Mouse (Mus musculus): Measurements from ENCODE around the gene Pnpla7. TPM values are rescaled to one million over a fixed set of nuclear protein-coding genes. Genes with fewer than 3 reads are reported as not detected.
A peak's percentile ranks its signal among the peaks of the same experiment; 100 is the strongest.

Gene Pnpla7
- polyA plus RNA-seq, 1 experiment from 2014 or later: 7.0 TPM

GRCm38 (mm10) chr2:25080076-25080475 lies 104.2 kb downstream of the Pnpla7 start, which contains the start of gene Entpd8:
TSS of gene Entpd8 (plus strand) at chr2:25080304.
- Histone ChIP-seq H3K4me2 (replicated peaks) (no peak within 1 kb of the TSS), H3K4me1 (no peaks in the 10 kb centered on the region), H3K27ac (no peak within 1 kb of the TSS), H3K36me3 (no peaks in the 10 kb centered on the region), H3K27me3 (no peaks in the 10 kb centered on the region), H3K4me3 (no peak within 1 kb of the TSS), H3K9ac (no peak within 1 kb of the TSS), H3K9me3 (no peaks in the 10 kb centered on the region)
- WGBS: 60% methylated on average over 5 of the region's 5 CpGs
- no peak for ATAC-seq (ENCODE audit: insufficient number of reproducible peaks, insufficient read depth, low FRiP score, low TSS enrichment)

- Histone ChIP-seq H3K4me2 (replicated peaks) (no peak overlapping the region), H3K4me1 (no peaks in the 10 kb centered on the region), H3K27me3 (no peaks in the 10 kb centered on the region), H3K9ac (no peak overlapping the region), H3K4me3 (no peak overlapping the region), H3K27ac (no peak overlapping the region), H3K9me3 (no peaks in the 10 kb centered on the region), H3K36me3 (no peaks in the 10 kb centered on the region)
- no peak for ATAC-seq (ENCODE audit: insufficient number of reproducible peaks, insufficient read depth, low FRiP score, low TSS enrichment)
- WGBS: 80% methylated on average over 4 of the region's 4 CpGs
Observed at GRCm38 (mm10) chr2:25083697-25084096, 107.9 kb downstream of the Pnpla7 start.

GRCm38 (mm10) chr2:25085571-25085970 lies 109.7 kb downstream of the Pnpla7 start:
- Histone ChIP-seq H3K27ac (no peak overlapping the region), H3K4me2 (replicated peaks) (no peak overlapping the region), H3K9me3 (no peaks in the 10 kb centered on the region), H3K4me1 (no peaks in the 10 kb centered on the region), H3K4me3 (no peak overlapping the region), H3K9ac (no peak overlapping the region), H3K36me3 (no peaks in the 10 kb centered on the region), H3K27me3 (no peaks in the 10 kb centered on the region)
- no peak for ATAC-seq (ENCODE audit: insufficient number of reproducible peaks, insufficient read depth, low FRiP score, low TSS enrichment)
- WGBS: 89% methylated on average over 5 of the region's 5 CpGs

- Histone ChIP-seq H3K27me3 (no peaks in the 10 kb centered on the region), H3K9ac (no peak overlapping the region), H3K36me3 (no peaks in the 10 kb centered on the region), H3K4me1 (no peaks in the 10 kb centered on the region), H3K27ac (no peak overlapping the region), H3K4me3 (no peak overlapping the region), H3K9me3 (no peaks in the 10 kb centered on the region), H3K4me2 (replicated peaks) (no peak overlapping the region)
- ATAC-seq (ENCODE audit: insufficient number of reproducible peaks, insufficient read depth, low FRiP score, low TSS enrichment): no peak
- 95% methylated on average over 2 of the region's 2 CpGs for WGBS
Observed at GRCm38 (mm10) chr2:25087842-25088241, 112.0 kb downstream of the Pnpla7 start.

GRCm38 (mm10) chr2:25088636-25089035 lies 112.8 kb downstream of the Pnpla7 start:
- no peak for ATAC-seq (ENCODE audit: insufficient number of reproducible peaks, insufficient read depth, low FRiP score, low TSS enrichment)
- no peak overlapping the region for H3K4me2 ChIP-seq (replicated peaks)
- no peaks in the 10 kb centered on the region for H3K9me3 ChIP-seq
- H3K27me3 ChIP-seq: no peaks in the 10 kb centered on the region
- H3K4me3 ChIP-seq: no peak overlapping the region
- no peak overlapping the region for H3K27ac ChIP-seq
- 75% methylated on average over 3 of the region's 3 CpGs for WGBS
- H3K36me3 ChIP-seq: no peaks in the 10 kb centered on the region
- H3K4me1 ChIP-seq: no peaks in the 10 kb centered on the region
- no peak overlapping the region for H3K9ac ChIP-seq

- Histone ChIP-seq H3K4me1 (peaks cover 3% of the 10 kb centered on the region; the same call in 1 of the 2 replicates), H3K4me3 (peak overlapping the region; percentile 6; the same call in 1 of the 2 replicates), H3K9ac (no peak overlapping the region), H3K27me3 (peaks cover 19% of the 10 kb centered on the region), H3K36me3 (no peaks in the 10 kb centered on the region), H3K27ac (no peak overlapping the region), H3K4me2 (replicated peaks) (peak overlapping the region; percentile 36), H3K9me3 (no peaks in the 10 kb centered on the region)
- WGBS: 43% methylated on average over 17 of the region's 17 CpGs
- ATAC-seq (ENCODE audit: insufficient number of reproducible peaks, insufficient read depth, low FRiP score, low TSS enrichment): no peak
Observed at GRCm38 (mm10) chr2:25094785-25095108, 118.9 kb downstream of the Pnpla7 start.

- Histone ChIP-seq H3K9me3 (no peaks in the 10 kb centered on the region), H3K9ac (no peak within 1 kb of the TSS), H3K36me3 (no peaks in the 10 kb centered on the region), H3K4me2 (replicated peaks) (peak within 1 kb of the TSS; percentile 36), H3K27ac (no peak within 1 kb of the TSS), H3K4me1 (peaks cover 3% of the 10 kb centered on the region; the same call in 1 of the 2 replicates), H3K4me3 (peak within 1 kb of the TSS; percentile 6; the same call in 1 of the 2 replicates), H3K27me3 (peaks cover 19% of the 10 kb centered on the region)
- ATAC-seq (ENCODE audit: insufficient number of reproducible peaks, insufficient read depth, low FRiP score, low TSS enrichment): 0 out of 2 replicates have a peak, but pooled peaks have one; percentile 65
- WGBS: 43% methylated on average over 28 of the region's 28 CpGs
Observed at GRCm38 (mm10) chr2:25095109-25095850, 119.4 kb downstream of the Pnpla7 start, which contains the start of gene Noxa1. TSS of gene Noxa1 (minus strand) at chr2:25095149.

GRCm38 (mm10) chr2:25098005-25098615 lies 122.3 kb downstream of the Pnpla7 start:
- Histone ChIP-seq H3K27me3 (peaks cover 19% of the 10 kb centered on the region), H3K36me3 (no peaks in the 10 kb centered on the region), H3K4me3 (no peak overlapping the region), H3K27ac (no peak overlapping the region), H3K9me3 (no peaks in the 10 kb centered on the region), H3K4me2 (replicated peaks) (no peak overlapping the region), H3K9ac (no peak overlapping the region), H3K4me1 (peaks cover 3% of the 10 kb centered on the region; the same call in 1 of the 2 replicates)
- 71% methylated on average over 3 of the region's 3 CpGs for WGBS
- ATAC-seq (ENCODE audit: insufficient number of reproducible peaks, insufficient read depth, low FRiP score, low TSS enrichment): no peak

- Histone ChIP-seq H3K9me3 (no peaks in the 10 kb centered on the region), H3K27me3 (peaks cover 18% of the 10 kb centered on the region), H3K4me3 (no peak overlapping the region), H3K4me1 (peaks cover 3% of the 10 kb centered on the region; the same call in 1 of the 2 replicates), H3K9ac (no peak overlapping the region), H3K27ac (no peak overlapping the region), H3K36me3 (no peaks in the 10 kb centered on the region), H3K4me2 (replicated peaks) (no peak overlapping the region)
- no peak for ATAC-seq (ENCODE audit: insufficient number of reproducible peaks, insufficient read depth, low FRiP score, low TSS enrichment)
- 53% methylated on average over 5 of the region's 5 CpGs for WGBS
Observed at GRCm38 (mm10) chr2:25098956-25099355, 123.1 kb downstream of the Pnpla7 start.

- no peak overlapping the region for H3K4me2 ChIP-seq (replicated peaks)
- H3K36me3 ChIP-seq: no peaks in the 10 kb centered on the region
- 73% methylated on average over 3 of the region's 3 CpGs for WGBS
- no peak overlapping the region for H3K27ac ChIP-seq
- no peaks in the 10 kb centered on the region for H3K9me3 ChIP-seq
- ATAC-seq (ENCODE audit: insufficient number of reproducible peaks, insufficient read depth, low FRiP score, low TSS enrichment): no peak
- H3K9ac ChIP-seq: no peak overlapping the region
- peaks cover 11% of the 10 kb centered on the region for H3K27me3 ChIP-seq
- peaks cover 1% of the 10 kb centered on the region; the same call in 1 of the 2 replicates for H3K4me1 ChIP-seq
- H3K4me3 ChIP-seq: no peak overlapping the region
Observed at GRCm38 (mm10) chr2:25099703-25100102, 123.9 kb downstream of the Pnpla7 start.
